Mouse (Mus musculus): Measurements from ENCODE around the gene Tmem101. TPM values are rescaled to one million over a fixed set of nuclear protein-coding genes. Genes with fewer than 3 reads are reported as not detected.
A peak's percentile ranks its signal among the peaks of the same experiment; 100 is the strongest.

Gene Tmem101
- total and polyA plus RNA-seq, 3 experiments, result 30.1 to 45.1 TPM; not detected in 1

DNA sequence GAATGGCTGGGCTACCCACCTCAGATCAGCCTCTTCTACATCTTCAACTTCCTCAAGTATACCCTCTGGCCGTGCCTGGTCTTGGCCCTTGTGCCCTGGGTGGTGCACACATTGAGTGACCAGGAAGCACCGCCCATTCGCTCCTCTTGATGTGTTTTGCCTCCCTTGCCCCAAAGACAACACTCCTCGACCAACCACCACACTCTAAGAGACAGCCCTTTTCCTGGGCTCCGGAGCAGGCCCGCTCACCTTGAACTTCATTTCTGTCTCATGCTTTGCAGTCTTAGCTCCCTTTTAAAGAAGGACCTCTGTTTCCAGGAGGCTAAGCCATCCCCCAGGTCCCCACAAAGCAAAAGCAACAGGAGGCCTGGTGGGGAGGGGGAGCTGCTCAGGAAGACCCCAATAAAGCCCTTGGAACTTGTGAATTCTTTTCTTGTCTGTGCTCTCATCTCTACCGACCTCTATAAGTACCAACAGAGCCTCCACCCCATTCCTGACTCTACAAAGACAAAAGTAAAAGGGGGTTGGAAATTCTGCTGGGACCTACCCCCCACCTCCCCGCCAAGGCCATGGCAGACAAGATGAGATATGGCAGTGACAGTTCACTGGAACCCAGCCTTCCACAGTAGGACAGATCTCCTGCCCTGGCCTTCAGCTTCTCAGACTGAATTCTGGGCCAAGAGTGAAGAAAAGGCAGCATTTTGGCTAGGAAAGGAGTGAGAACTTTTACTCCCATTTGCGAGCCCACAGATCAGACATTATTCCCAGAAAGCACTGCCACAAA, 37.6 kb upstream of the Tmem101 start:
- no peaks in the 10 kb centered on the region for H3K9me3 ChIP-seq (replicated peaks; ENCODE audit: insufficient read depth, low read length)
- DNase-seq (ENCODE audit: low read depth, low spot score), result no peak
- H3K4me1 ChIP-seq (ENCODE audit: control insufficient read depth in 1 of 2, insufficient read depth in 2 of 2, low read length in 2 of 2), result peaks cover 14 to 49% of the 10 kb centered on the region in 2 experiments
- H3K27me3 ChIP-seq (ENCODE audit: control insufficient read depth in 1 of 2, insufficient read depth in 2 of 2, low read length in 2 of 2), result no peaks in the 10 kb centered on the region
- H3K27ac ChIP-seq (ENCODE audit: control insufficient read depth, low read depth, low read length), result no peak overlapping the region; the same call in 1 of the 2 replicates
- H3K4me3 ChIP-seq (ENCODE audit: control insufficient read depth in 1 of 2, insufficient read depth in 1 of 2, low read depth in 2 of 2, low read length in 2 of 2), result no peak overlapping the region
- TF ChIP-seq ZC3H11A (IDR thresholded peaks at IDR 0.05; ENCODE audit: low read depth, low read length) (no peak), ZKSCAN1 (IDR thresholded peaks at IDR 0.05; ENCODE audit: low read depth, low read length) (no peak)
- H3K9ac ChIP-seq (ENCODE audit: control insufficient read depth, low read depth, low read length, poor library complexity, severe bottlenecking), result no peak overlapping the region
- H3K79me2 ChIP-seq (ENCODE audit: control insufficient read depth, insufficient read depth, low read length, poor library complexity), result peaks cover 16% of the 10 kb centered on the region
- peaks cover 0 to 39% of the 10 kb centered on the region in 2 experiments; a peak in 2 of 4 replicates for H3K36me3 ChIP-seq (ENCODE audit: control insufficient read depth in 1 of 2, insufficient read depth in 2 of 2, low read length in 2 of 2)

DNA sequence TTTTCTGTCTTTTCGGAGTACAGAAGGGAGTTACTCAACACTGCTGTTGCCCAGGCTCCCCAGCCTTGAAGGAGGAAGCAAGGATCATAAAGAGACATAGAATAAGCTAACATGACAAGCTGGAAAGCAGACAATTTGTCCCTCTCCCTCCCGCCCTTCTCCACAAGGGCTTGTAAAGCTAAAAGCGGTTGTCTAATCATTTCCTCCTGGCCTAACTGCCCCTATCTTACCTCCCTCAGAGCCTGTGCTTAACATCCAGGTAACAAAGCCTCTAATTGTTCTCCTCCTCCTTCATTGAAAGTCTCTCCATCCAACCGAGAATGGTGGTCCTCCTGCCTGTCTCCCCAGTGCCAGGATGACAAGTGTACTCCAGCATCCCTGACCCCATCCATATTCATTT, 34.6 kb upstream of the Tmem101 start:
- H3K79me2 ChIP-seq (ENCODE audit: control insufficient read depth, insufficient read depth, low read length, poor library complexity), result peaks cover 16% of the 10 kb centered on the region
- peaks cover 0 to 46% of the 10 kb centered on the region in 2 experiments; a peak in 2 of 4 replicates for H3K36me3 ChIP-seq (ENCODE audit: control insufficient read depth in 1 of 2, insufficient read depth in 2 of 2, low read length in 2 of 2)
- peak overlapping the region; percentile 92 for H3K9ac ChIP-seq (ENCODE audit: control insufficient read depth, low read depth, low read length, poor library complexity, severe bottlenecking)
- H3K9me3 ChIP-seq (replicated peaks; ENCODE audit: insufficient read depth, low read length), result no peaks in the 10 kb centered on the region
- H3K4me3 ChIP-seq (ENCODE audit: control insufficient read depth in 1 of 2, insufficient read depth in 1 of 2, low read depth in 2 of 2, low read length in 2 of 2), result peak overlapping the region; percentile 75 to 88
- no peaks in the 10 kb centered on the region for H3K27me3 ChIP-seq (ENCODE audit: control insufficient read depth in 1 of 2, insufficient read depth in 2 of 2, low read length in 2 of 2)
- peak overlapping the region; percentile 90 for H3K27ac ChIP-seq (ENCODE audit: control insufficient read depth, low read depth, low read length)
- peak; percentile 77 for DNase-seq (ENCODE audit: low read depth, low spot score)
- H3K4me1 ChIP-seq (ENCODE audit: control insufficient read depth in 1 of 2, insufficient read depth in 2 of 2, low read length in 2 of 2), result peaks cover 10 to 46% of the 10 kb centered on the region in 2 experiments
- TF ChIP-seq E2F4 (IDR thresholded peaks at IDR 0.05; ENCODE audit: borderline replicate concordance, low read depth, low read length) (no peak), TAL1 (IDR thresholded peaks at IDR 0.05; ENCODE audit: low read length) (peak; percentile 31; the same call in 1 of the 2 replicates), ZKSCAN1 (IDR thresholded peaks at IDR 0.05; ENCODE audit: low read depth, low read length) (no peak), MYB (IDR thresholded peaks at IDR 0.05; ENCODE audit: low read depth, low read length) (peak; percentile 95), RCOR1 (IDR thresholded peaks at IDR 0.05; ENCODE audit: low read depth, low read length) (peak; percentile 58), GATA1 (IDR thresholded peaks at IDR 0.05; ENCODE audit: low read depth, low read length) (peak; percentile 78), GABPA (IDR thresholded peaks at IDR 0.05; ENCODE audit: low read depth, low read length) (no peak), TCF12 (IDR thresholded peaks at IDR 0.05; ENCODE audit: low read depth, low read length) (peak; percentile 85), ZMIZ1 (IDR thresholded peaks at IDR 0.05; ENCODE audit: low read depth, low read length) (no peak; the same call in 1 of the 2 replicates), MAFK (IDR thresholded peaks at IDR 0.05; ENCODE audit: borderline replicate concordance, low read depth, low read length) (no peak), USF1 (IDR thresholded peaks at IDR 0.05; ENCODE audit: low read depth, low read length) (no peak), MEF2A (IDR thresholded peaks at IDR 0.05; ENCODE audit: extremely low read depth, insufficient replicate concordance, low read depth, low read length, poor library complexity, severe bottlenecking) (no peak), RAD21 (IDR thresholded peaks at IDR 0.05; ENCODE audit: low read depth, low read length) (no peak), NRF1 (IDR thresholded peaks at IDR 0.05; ENCODE audit: insufficient read depth, low read depth, low read length, poor library complexity, severe bottlenecking) (no peak), ZC3H11A (IDR thresholded peaks at IDR 0.05; ENCODE audit: low read depth, low read length) (no peak), SIN3A (IDR thresholded peaks at IDR 0.05; ENCODE audit: low read length) (no peak), MXI1 (IDR thresholded peaks at IDR 0.05; ENCODE audit: low read depth, low read length) (no peak), USF2 (IDR thresholded peaks at IDR 0.05; ENCODE audit: borderline replicate concordance in 1 of 2, insufficient read depth in 1 of 2, low read depth in 1 of 2, low read length in 2 of 2) (no peak), ELF1 (IDR thresholded peaks at IDR 0.05; ENCODE audit: low read depth, low read length) (no peak), POLR2A (IDR thresholded peaks at IDR 0.05; ENCODE audit: control insufficient read depth in 1 of 2, insufficient read depth in 1 of 2, low read depth in 1 of 2, low read length in 2 of 2, poor library complexity in 1 of 2) (peak in 1 of 2 experiments; percentile 14; a peak in 1 of 4 replicates), NELFE (IDR thresholded peaks at IDR 0.05; ENCODE audit: low read depth, low read length) (peak; percentile 55; the same call in 1 of the 2 replicates), HCFC1 (IDR thresholded peaks at IDR 0.05; ENCODE audit: low read depth, low read length) (no peak), ZNF384 (IDR thresholded peaks at IDR 0.05; ENCODE audit: low read depth, low read length) (no peak), JUND (IDR thresholded peaks at IDR 0.05; ENCODE audit: low read depth, low read length) (no peak), TBP (IDR thresholded peaks at IDR 0.05; ENCODE audit: low read depth, low read length) (peak; percentile 55), EP300 (IDR thresholded peaks at IDR 0.05; ENCODE audit: low read depth in 1 of 2, low read length in 2 of 2) (peak; percentile 91 to 96), POLR2AphosphoS2 (IDR thresholded peaks at IDR 0.05; ENCODE audit: low read length) (no peak; the same call in 1 of the 2 replicates), MAZ (IDR thresholded peaks at IDR 0.05; ENCODE audit: low read depth, low read length) (no peak), POLR2AphosphoS5 (IDR thresholded peaks at IDR 0.05; ENCODE audit: borderline replicate concordance, low read depth, low read length) (no peak)
